Mouse (Mus musculus): ENCODE results near the gene Aldh1a2.

Aldh1a2 gene

DNA sequence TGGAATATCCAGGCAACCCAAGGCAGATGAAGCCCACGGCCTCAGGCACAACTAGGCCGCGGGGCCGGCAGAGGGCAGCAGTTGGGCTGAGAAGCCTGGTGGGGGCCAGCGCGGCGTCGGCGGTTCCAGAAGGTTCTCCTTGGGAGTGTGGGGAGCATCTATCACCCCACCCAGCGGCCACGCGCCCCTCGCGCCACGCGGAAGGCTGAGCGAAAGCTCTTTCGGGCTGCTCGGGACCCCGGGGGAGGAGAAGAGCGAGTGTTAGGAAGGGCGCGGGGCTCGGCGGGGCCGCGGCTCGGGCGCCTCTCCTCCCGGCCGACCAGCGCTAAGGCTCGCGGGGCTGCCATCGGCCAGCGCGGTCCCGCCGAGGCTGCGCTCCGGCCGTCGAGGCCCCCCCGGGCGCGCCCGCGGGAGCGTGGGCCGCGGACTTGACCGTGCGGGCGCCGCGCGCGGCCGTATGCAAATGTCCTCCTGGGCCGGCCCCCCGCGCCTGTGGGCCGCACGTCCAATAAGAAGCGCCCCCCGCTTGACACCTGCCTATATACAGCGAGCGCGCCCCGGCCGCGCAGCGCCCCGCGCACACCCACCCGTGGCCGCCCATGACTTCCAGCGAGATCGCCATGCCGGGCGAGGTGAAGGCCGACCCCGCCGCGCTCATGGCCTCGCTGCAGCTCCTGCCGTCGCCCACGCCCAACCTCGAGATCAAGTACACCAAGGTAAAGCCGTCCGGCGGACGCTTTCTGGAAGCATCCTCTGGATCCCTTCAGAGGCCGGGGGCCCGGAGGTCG lies at the start of gene Aldh1a2:
TSS of gene Aldh1a2 (plus strand) at position 542 of the 788 bp plus-strand sequence.
- peak; percentile 77 to 79 for DNase-seq

- no peak for DNase-seq
Measured at GRCm38 (mm10) chr9:71166019-71166705, 49.4 kb upstream of the Aldh1a2 start.

GRCm38 (mm10) chr9:71166871-71167465 lies 48.6 kb upstream of the Aldh1a2 start:
- no peak for DNase-seq

DNA sequence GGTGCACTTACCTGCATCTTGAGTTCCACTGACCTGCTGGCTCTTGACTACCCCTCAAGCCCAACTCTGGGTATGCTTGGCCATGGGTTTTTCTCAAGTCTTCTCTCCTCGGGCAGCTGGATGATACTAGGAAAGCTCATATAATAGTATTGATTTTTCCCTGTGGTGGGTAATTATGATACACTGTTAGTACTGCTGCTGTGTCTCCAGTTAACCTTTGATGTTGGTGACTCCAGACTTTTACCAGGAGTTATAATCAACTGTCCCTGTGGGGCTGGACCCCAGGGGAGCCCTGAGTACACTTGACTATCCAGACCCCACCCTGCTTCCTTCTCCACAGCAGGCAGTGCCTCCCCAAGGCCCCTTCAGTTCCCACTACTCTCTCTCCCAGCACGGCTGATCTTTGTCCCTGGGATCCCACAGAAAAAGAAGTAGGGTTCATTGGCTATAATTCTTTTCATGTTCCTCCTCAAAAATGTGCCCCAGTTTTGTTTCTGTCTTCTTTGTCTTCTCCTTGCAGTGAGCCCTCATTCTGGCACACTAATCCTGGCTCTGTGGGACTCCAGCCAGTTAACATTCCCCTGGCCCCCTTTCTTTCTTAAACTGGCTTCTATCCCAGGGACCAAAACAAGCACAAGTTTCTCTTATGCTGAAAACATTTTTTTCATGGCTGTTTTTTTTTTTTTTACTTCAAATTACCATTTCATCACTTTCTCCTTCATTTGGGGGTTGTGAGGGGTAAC lies 47.9 kb upstream of the Aldh1a2 start:
- no peak for DNase-seq

DNA sequence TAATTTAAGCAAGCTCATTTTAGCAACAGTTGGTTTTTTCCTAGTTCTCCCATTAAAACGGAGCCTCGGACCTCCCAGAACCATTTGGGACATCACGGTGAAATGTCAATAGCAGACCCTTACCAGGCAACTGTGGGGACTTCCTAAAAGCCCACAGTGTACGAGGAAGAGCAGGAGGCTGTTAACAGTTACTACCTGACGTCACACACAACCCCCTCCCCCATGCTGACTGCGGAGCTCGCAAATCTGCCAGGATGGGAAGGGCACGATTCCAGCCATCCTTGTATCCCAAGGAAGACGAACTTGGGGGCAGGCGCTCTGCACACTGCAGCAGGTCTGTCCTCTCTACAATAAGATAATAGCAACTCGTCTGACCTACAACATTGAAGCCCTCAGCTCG lies 47.1 kb upstream of the Aldh1a2 start, which contains the start of gene Aqp9:
TSS of gene Aqp9 (minus strand) at position 172 of the 400 bp plus-strand sequence.
- DNase-seq: no peak

DNA sequence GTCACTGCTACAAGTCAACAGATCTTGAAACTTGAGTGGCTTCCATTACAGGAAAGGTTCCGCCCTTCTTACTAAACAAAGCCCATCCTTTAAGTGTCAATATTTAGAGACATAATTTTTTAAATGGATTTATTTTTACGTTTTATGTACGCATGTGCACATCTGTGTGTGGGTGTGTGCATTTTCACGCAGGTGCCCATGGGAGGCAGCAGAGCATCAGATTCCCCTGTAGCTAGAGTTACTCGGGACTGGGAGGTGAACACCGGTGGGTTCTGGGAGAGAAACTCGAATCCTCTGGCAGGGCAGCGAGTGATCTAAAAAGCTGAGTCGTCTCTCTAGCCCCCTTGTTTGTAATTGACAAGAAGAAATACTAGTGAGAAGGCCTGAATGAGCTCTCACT lies 42.1 kb upstream of the Aldh1a2 start:
- DNase-seq: no peak

DNA sequence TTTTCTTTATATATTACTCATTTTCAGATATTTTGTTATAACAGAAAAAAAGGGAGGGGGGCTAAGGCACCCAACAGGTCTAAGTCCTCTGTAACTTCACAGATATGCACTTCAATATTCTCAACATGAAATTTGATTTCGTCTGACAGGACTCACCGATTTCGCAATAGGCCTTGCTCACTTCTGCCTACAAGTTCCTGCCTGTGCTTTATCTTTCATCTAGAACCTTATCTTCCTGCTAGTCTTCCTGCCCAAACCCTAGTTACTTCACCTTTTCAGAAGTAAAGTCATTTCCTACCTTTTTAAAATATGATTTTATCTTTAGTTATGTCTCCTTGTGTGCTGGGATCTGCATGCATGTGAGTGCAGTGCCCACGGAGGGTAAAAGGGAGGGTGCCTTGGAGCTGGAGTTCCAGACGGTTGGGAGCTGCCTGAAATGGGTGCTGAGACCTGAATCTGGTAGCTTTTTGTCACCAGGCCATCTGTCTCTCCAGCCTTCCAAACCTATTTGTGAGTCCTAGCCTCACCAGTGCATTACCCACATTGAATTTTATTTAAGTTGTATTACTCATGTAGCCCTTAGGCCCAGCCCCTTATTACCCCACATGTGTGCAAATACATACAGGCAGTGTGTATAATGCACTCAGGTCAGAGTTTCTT lies 41.1 kb upstream of the Aldh1a2 start:
- no peak for DNase-seq

DNA sequence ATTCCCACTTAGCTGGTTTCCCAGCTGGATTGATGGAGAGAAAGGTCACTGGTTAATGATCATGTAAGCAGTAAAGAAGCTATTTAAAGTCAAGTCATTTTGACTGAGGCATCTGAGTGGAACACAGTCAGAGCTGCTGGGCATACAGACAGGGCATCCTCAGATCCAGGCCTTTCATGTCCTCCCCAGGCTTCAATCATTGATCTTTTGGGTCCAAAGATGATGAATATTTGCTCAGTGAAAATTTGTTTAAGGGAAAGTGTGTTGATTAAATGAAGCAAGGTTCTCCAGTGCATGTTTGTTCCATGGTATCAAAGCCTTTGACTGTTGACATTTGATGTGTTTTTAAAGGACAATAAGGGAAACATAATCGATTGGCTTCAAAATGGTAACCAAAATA lies 39.9 kb upstream of the Aldh1a2 start:
- DNase-seq: no peak

GRCm38 (mm10) chr9:71179276-71179896 lies 36.2 kb upstream of the Aldh1a2 start:
- no peak for DNase-seq

GRCm38 (mm10) chr9:71179964-71180700 lies 35.5 kb upstream of the Aldh1a2 start:
- DNase-seq: peak in 1 of 2 experiments; percentile 14

GRCm38 (mm10) chr9:71185285-71185684 lies 30.3 kb upstream of the Aldh1a2 start:
- DNase-seq: no peak

DNA sequence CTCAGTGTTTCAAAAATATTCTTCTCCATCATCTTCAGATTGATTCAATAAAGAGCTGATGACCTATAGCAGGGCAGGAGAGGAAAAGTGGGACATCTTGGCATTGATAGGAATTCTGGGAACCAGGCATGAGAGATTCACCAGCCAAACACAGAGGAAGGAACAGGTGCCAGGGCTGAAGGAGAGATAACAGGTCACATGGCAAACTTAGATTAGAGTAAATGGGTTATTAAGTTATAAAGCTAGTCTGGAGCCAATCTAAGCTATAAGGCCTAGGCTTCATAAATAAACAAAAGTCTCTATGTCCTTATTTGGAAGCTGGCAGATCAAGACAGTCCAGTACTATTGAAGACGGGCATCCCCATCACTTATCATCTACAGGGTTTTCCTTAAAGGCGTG lies 29.8 kb upstream of the Aldh1a2 start:
- DNase-seq: no peak

DNA sequence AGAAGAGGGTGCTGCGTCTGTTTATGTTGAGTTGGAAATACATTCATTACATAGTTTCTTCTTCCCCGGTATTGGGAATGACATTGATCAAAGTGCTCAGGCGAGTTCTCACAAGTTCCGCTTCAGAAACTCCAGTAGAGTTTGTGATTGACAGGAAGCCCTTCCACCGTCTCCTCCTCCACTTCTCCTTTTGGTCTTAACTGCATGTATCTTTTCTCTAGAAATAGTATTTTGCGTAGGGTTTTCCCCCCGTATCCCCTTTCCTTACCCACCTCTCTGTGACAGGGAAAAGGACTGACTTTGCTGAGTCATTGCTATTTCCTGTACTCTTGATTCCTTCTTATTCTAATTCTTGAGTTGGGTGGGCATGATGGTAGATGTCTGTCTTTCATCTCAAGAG lies 28.2 kb upstream of the Aldh1a2 start:
- DNase-seq: no peak

DNA sequence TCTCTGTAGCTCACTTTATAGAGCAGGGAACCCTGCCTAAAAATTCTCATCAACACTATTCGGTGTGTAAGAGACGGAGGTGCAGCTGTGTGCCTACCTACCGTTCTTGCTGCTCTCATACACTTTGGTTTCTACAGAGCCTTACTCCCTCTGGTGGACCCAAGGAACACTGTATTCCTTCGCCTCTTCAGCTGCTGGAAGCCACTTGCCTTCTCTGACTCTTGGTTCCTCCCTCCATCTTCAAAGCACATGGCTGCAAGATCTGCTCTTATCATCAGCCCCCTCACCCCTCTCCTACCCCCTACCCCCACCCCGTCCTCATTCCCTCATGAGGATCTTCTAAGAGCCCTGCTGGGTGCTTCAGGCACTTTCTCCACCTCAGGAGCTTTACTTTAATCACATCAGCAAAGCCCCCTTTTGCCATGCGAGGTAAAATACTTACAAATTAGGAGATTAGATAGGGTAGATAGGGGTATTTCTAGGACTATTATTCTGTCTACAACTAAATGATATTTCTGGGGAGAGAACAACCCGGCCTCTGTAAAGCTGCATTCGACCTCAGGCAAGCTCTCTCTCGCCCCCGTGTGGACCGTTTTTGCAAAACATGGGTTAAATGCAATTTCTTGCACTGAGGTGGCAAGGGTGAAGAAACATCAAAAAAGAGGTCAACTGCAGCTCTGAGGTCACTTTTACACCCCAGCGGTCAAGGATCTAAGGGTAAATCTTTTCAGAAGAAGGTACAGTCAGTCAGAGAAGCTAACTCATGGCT lies 26.8 kb upstream of the Aldh1a2 start:
- peak; percentile 57 to 81 for DNase-seq

GRCm38 (mm10) chr9:71198826-71199225 lies 16.8 kb upstream of the Aldh1a2 start:
- no peak for DNase-seq

GRCm38 (mm10) chr9:71202265-71202664 lies 13.3 kb upstream of the Aldh1a2 start:
- no peak for DNase-seq

GRCm38 (mm10) chr9:71209299-71209698 lies 6.3 kb upstream of the Aldh1a2 start:
- no peak for DNase-seq

DNA sequence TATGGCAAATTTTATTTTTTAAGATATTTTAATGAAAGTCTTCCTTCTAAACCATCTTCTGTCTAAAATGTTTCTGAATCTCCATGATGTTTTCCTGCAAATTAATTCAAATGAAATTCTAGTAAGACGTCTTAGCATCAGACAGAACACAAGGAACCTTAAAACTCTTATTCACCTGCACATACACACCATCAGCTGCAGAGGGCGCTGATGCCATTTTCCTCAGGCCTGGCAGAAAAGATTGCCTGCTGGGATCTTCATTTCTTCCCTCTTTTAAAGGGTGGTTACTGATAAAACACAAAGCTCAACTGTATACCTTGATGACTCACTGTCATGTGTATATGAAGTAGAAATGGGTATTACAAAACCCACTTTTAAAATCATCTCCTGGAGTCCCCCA lies 4.7 kb upstream of the Aldh1a2 start:
- DNase-seq: peak in 1 of 2 experiments; percentile 23

GRCm38 (mm10) chr9:71213636-71214035 lies 2.0 kb upstream of the Aldh1a2 start:
- DNase-seq: no peak

Measured in kidney, postnatal 25 days (tissue).